Mouse (Mus musculus) gastrocnemius, adult 8-10 months (tissue): ENCODE measurements around the gene Ccdc27. TPM values are rescaled to one million over a fixed set of nuclear protein-coding genes. Genes with fewer than 3 reads are reported as not detected.

Source experiments
- DNase-seq, 2 experiments: peaks; one replicate each; pipeline ENCODE4 v3.0.0; 2022; ENCODE audit warnings: low spot score in 2 of 2
- total RNA-seq, 4 experiments: library from RNA; stranded (reverse); gene quantifications; 2 replicates each; pipeline ENCODE4 v1.2.4; 2022

Gene Ccdc27
- total RNA-seq, 4 experiments from 2014 or later, result not detected

GRCm38 (mm10) chr4:154025641-154026440 is 16.6 kb downstream of the Ccdc27 start, which contains the start of gene Smim1:
TSS of gene Smim1 (minus strand) at chr4:154026230.
- DNase-seq, result peak; percentile 52 to 59

GRCm38 (mm10) chr4:154024729-154025521 is 17.6 kb downstream of the Ccdc27 start:
- no peak for DNase-seq

GRCm38 (mm10) chr4:154023754-154024601 is 18.5 kb downstream of the Ccdc27 start:
- no peak for DNase-seq

DNA sequence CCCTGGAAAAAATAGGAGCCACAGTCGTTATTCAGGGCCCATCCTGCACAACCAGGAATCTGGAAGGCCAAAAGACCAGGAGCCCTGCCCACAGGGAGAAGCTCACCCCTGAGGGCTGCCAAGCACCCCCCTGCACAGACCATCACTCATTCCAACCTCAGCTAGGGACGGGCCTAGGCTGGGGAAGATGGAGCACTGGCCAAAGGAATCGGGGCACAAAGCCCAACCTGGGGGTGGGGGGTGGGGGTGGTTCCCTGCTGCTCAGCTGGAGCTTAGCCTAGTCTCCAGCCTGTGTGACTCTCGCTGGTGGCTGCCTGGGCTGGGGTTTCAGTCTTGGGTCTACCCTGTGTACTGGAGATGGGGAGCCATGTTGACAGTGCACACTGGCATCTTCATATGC is 19.6 kb downstream of the Ccdc27 start:
- DNase-seq, result no peak

DNA sequence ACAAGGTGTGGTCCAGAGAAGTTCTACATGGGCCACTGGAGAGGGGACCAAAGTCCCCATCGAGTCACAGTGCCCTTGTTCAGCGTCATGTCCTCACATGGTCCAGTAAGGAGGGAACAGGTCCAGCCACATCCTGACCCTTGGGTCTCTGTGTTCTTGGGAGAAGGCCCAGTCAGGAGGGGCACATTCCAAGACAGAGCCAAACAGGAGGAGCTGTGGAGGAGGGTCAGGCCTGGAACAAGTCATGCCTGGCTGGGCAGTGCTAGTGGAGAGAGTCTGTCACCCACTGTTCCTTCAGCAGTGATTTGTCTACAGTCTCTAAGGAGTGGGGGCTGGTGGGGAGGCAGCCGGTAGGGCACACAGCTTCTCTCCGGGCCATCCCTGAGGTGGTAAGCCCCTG is 20.1 kb downstream of the Ccdc27 start:
- peak in 1 of 2 experiments; percentile 34 for DNase-seq

DNA sequence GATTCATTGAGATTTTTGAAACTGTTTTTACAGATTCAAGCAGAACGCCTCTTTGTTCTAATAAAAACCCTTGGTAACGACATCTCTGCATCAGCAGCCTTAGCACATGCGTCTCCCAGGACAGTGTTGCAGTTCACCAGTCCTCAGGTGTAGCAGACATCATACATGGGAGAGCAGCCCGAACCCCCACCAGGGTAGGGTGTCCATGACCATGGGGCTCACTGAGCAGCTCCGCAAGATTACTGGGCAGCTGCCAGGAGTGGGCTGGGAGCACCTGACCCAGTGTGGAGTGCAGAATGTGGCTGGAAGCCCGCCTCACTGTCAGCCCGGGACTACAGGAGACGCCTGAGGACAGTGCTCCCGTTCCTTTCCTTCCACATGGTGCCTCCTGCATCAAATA is 21.0 kb downstream of the Ccdc27 start:
- no peak for DNase-seq

GRCm38 (mm10) chr4:154019571-154019970 is 22.9 kb downstream of the Ccdc27 start:
- no peak for DNase-seq

- peak; percentile 27 to 40 for DNase-seq
Observed at GRCm38 (mm10) chr4:154015476-154015875, 27.0 kb downstream of the Ccdc27 start.

GRCm38 (mm10) chr4:154012132-154012882 is 30.2 kb downstream of the Ccdc27 start:
- DNase-seq, result no peak

GRCm38 (mm10) chr4:154011646-154012089 is 30.8 kb downstream of the Ccdc27 start, which contains the start of gene Lrrc47:
TSS of gene Lrrc47 (plus strand) at chr4:154011731.
- DNase-seq, result peak; percentile 50 to 77

- DNase-seq, result no peak
Observed at GRCm38 (mm10) chr4:154010907-154011645, 31.4 kb downstream of the Ccdc27 start.

DNA sequence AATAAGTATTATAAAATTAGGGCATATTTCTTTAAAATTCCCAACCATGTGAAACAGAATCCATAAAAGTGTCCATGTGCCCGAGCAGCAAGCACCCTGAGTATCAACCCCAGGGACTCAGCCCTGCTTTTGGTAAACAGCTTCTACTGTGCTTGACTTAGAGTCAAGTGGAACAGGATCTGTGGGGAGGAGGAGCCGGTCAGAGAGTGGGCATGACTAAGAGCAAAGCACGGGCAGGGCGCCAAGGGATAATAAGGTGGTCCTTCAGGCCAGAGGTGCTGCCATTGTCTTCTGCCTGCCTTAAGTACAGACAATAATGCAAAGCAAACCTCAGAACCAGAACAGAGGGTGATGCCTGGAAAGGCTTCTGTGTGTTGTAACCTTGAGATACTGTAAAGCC is 34.7 kb downstream of the Ccdc27 start:
- DNase-seq, result no peak

GRCm38 (mm10) chr4:154006264-154006663 is 36.2 kb downstream of the Ccdc27 start:
- DNase-seq, result no peak

GRCm38 (mm10) chr4:154005488-154005887 is 37.0 kb downstream of the Ccdc27 start:
- no peak for DNase-seq

GRCm38 (mm10) chr4:153993505-153993904 is 49.0 kb downstream of the Ccdc27 start:
- DNase-seq, result no peak

GRCm38 (mm10) chr4:153992715-153993114 is 49.8 kb downstream of the Ccdc27 start:
- DNase-seq, result no peak

DNA sequence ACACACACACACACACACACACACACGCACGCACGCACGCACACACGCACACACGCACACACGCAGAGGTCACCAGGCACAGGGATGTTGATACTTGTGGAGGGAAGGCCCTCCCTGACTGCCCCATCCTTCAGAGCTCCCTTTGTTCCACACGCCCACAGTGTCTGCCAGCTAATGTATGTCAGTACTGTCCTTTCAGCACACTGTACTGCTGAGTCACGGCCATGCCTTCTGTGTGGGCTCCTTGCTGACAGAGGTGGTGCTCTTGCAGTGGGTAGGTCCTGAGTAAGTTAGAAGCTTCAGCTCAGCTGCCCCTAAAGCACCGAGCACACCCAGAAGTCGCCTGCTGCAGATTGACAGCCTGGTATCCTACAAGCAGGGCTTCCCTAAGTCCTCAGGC is 62.0 kb downstream of the Ccdc27 start:
- no peak for DNase-seq

- no peak for DNase-seq
Observed at GRCm38 (mm10) chr4:153979243-153979642, 63.2 kb downstream of the Ccdc27 start.
